In the genomic region with DNA sequence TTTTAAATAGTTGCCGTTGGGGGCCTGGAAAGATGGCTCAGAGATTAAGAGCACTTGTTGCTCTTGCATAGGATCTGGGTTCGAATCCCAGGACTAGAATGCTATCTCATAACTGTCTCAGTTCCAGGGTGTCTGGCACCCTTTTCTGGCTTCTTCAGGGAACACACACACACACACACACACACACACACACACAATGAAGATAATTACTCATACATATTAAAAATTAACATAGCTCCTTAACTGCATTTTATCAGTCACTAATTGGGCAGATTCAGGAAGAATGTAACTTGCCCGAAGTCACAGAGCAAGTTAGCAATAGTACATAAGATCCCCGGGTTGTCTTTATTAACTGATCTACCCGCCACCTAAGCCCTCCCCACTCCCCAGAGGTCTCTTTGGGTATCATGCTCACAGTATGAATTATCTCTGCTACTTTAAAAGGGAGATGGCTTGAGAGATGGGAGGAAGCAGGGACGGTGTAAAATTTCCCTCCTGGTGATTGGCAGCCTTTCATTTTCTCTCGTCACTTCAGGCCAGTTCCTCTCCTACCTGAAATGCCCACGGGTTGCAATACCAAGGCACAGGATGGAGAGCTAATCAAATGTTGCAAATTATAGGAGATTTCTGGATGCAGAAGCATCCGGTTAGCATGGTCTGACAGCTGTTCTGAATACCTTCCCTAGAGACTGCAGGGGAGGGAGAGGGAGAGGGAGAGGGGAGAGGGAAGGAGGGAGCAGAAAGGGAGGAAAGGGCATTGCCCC, we compare ENCODE assay signal across 12 mouse cellular contexts.
DNase-seq lines count a peak whose midpoint lies in the region; ATAC-seq and TF ChIP-seq lines count a peak whose summit lies in the region.
"Had no signal": no experiment of that assay in that cellular context is flagged by ENCODE, and none has a peak within 500 bp of the region (broad histone marks: within the 10 kb centered on the region; RNA-seq: fewer than 3 reads in every experiment).

No protein-coding gene starts in this region.

- no peaks in the 10 kb centered on the region for H3K27me3 ChIP-seq in heart, postnatal 0 days (ENCODE audit: control insufficient read depth, insufficient read depth, low read length)
- H3K27me3 ChIP-seq in heart, embryonic 11.5 days (ENCODE audit: control insufficient read depth, insufficient read depth, low read length): no peaks in the 10 kb centered on the region
- H3K27me3 ChIP-seq in forebrain, embryonic 15.5 days: no peaks in the 10 kb centered on the region
- H3K27me3 ChIP-seq in midbrain, embryonic 14.5 days (ENCODE audit: control insufficient read depth, insufficient read depth, low read length): 0 out of 2 replicates have a peak, but pooled peaks cover 5% of the 10 kb centered on the region
- H3K27me3 ChIP-seq: heart, embryonic 12.5 days had no signal

- H3K9ac ChIP-seq in heart, postnatal 0 days (replicated peaks; ENCODE audit: low read depth, low read length): no peak overlapping the region
- H3K9ac ChIP-seq in heart, embryonic 11.5 days (ENCODE audit: low read depth, low read length): no peak overlapping the region
- no peak overlapping the region for H3K9ac ChIP-seq in forebrain, embryonic 15.5 days (replicated peaks)
- H3K9ac ChIP-seq in midbrain, embryonic 14.5 days (replicated peaks; ENCODE audit: low read length): no peak overlapping the region
- H3K9ac ChIP-seq: heart, embryonic 12.5 days had no signal

- no peaks in the 10 kb centered on the region for H3K9me3 ChIP-seq in heart, postnatal 0 days (replicated peaks; ENCODE audit: control insufficient read depth, low read length)
- H3K9me3 ChIP-seq in heart, embryonic 11.5 days (replicated peaks; ENCODE audit: control insufficient read depth, low read length): no peaks in the 10 kb centered on the region
- H3K9me3 ChIP-seq in forebrain, embryonic 15.5 days: no peaks in the 10 kb centered on the region
- H3K9me3 ChIP-seq in midbrain, embryonic 14.5 days (ENCODE audit: control insufficient read depth, low read length): no peaks in the 10 kb centered on the region
- H3K9me3 ChIP-seq: heart, embryonic 12.5 days; limb, embryonic 10.5 days had no signal

- no peak for TF ChIP-seq EP300 in heart, postnatal 0 days (IDR thresholded peaks at IDR 0.05; ENCODE audit: low read depth)

- no peak overlapping the region for H3K4me3 ChIP-seq in heart, postnatal 0 days (ENCODE audit: low read depth, low read length)
- no peak overlapping the region for H3K4me3 ChIP-seq in heart, embryonic 11.5 days (ENCODE audit: low read depth, low read length)
- H3K4me3 ChIP-seq in forebrain, embryonic 15.5 days: no peak overlapping the region
- no peak overlapping the region for H3K4me3 ChIP-seq in midbrain, embryonic 14.5 days (replicated peaks; ENCODE audit: low read depth, low read length)
- H3K4me3 ChIP-seq: heart, embryonic 12.5 days; limb, embryonic 10.5 days had no signal

- no peak overlapping the region for H3K4me2 ChIP-seq in heart, postnatal 0 days (ENCODE audit: low read depth, low read length)
- no peak overlapping the region for H3K4me2 ChIP-seq in heart, embryonic 11.5 days
- no peak overlapping the region for H3K4me2 ChIP-seq in forebrain, embryonic 15.5 days (replicated peaks)
- peak overlapping the region; percentile 13; the same call in 1 of the 2 replicates for H3K4me2 ChIP-seq in midbrain, embryonic 14.5 days (ENCODE audit: low read length)
- H3K4me2 ChIP-seq: heart, embryonic 12.5 days had no signal

- H3K27ac ChIP-seq in heart, postnatal 0 days (ENCODE audit: low read depth): 0 out of 2 replicates have a peak overlapping the region, but pooled peaks have one; percentile 11
- no peak overlapping the region for H3K27ac ChIP-seq in heart, embryonic 11.5 days (ENCODE audit: low read depth, low read length)
- H3K27ac ChIP-seq in forebrain, embryonic 15.5 days (replicated peaks): peak overlapping the region; percentile 81
- peak overlapping the region; percentile 39; the same call in 1 of the 2 replicates for H3K27ac ChIP-seq in midbrain, embryonic 14.5 days (replicated peaks; ENCODE audit: low read depth, low read length)
- H3K27ac ChIP-seq: limb, embryonic 10.5 days had no signal

- H3K36me3 ChIP-seq in heart, postnatal 0 days (replicated peaks; ENCODE audit: control insufficient read depth, insufficient read depth, low read length): no peaks in the 10 kb centered on the region
- H3K36me3 ChIP-seq in heart, embryonic 11.5 days (ENCODE audit: control insufficient read depth, insufficient read depth, low read length): no peaks in the 10 kb centered on the region
- H3K36me3 ChIP-seq in forebrain, embryonic 15.5 days: no peaks in the 10 kb centered on the region
- H3K36me3 ChIP-seq in midbrain, embryonic 14.5 days (ENCODE audit: control insufficient read depth, insufficient read depth, low read length): no peaks in the 10 kb centered on the region
- H3K36me3 ChIP-seq: heart, embryonic 12.5 days; limb, embryonic 10.5 days had no signal

- DNase-seq in heart, postnatal 0 days (ENCODE audit: low spot score): no peak
- DNase-seq in cerebellum, adult 8-10 months: peak; percentile 64
- peak; percentile 70 for DNase-seq in midbrain, embryonic 14.5 days
- DNase-seq in Muller cell, postnatal 12 days (ENCODE audit: inconsistent ontology term): no peak
- DNase-seq in layer of hippocampus, adult 11-12 months (ENCODE audit: low spot score): no peak
- no peak for DNase-seq in spleen, postnatal 10 days (ENCODE audit: low spot score in 2 of 2)
- DNase-seq: lung, adult 2 months; right cerebral cortex, postnatal 4 days had no signal

- 58% methylated on average over 9 of the region's 9 CpGs for WGBS in heart, postnatal 0 days
- WGBS in heart, embryonic 11.5 days (ENCODE audit: insufficient replicate concordance): 55% methylated on average over 9 of the region's 9 CpGs
- 28% methylated on average over 9 of the region's 9 CpGs for WGBS in forebrain, embryonic 15.5 days
- 26% methylated on average over 9 of the region's 9 CpGs for WGBS in midbrain, embryonic 14.5 days

- no peak for TF ChIP-seq CTCF in heart, postnatal 0 days (IDR thresholded peaks at IDR 0.05; ENCODE audit: low read depth)

- H3K4me1 ChIP-seq in heart, postnatal 0 days (ENCODE audit: control insufficient read depth, insufficient read depth): peaks cover 24% of the 10 kb centered on the region
- H3K4me1 ChIP-seq in heart, embryonic 11.5 days (ENCODE audit: control insufficient read depth, insufficient read depth, low read length): peaks cover 13% of the 10 kb centered on the region
- H3K4me1 ChIP-seq in forebrain, embryonic 15.5 days: peaks cover 27% of the 10 kb centered on the region
- peaks cover 16% of the 10 kb centered on the region for H3K4me1 ChIP-seq in midbrain, embryonic 14.5 days (ENCODE audit: control insufficient read depth, insufficient read depth, low read length)

- ATAC-seq in heart, postnatal 0 days (ENCODE audit: insufficient read depth, low read depth): no peak
- no peak for ATAC-seq in heart, embryonic 11.5 days (replicated peaks; ENCODE audit: insufficient number of reproducible peaks, low FRiP score, low TSS enrichment)
- peak; percentile 76 for ATAC-seq in forebrain, embryonic 15.5 days (replicated peaks)
- peak; percentile 24; the same call in 1 of the 2 replicates for ATAC-seq in midbrain, embryonic 14.5 days (ENCODE audit: low FRiP score, low TSS enrichment)

Comparison
In these comparisons a context has a peak if more than half of its experiments do, and no peak if none do; other contexts are left out.
1. ATAC-seq: peak in forebrain, embryonic 15.5 days (single experiment) and midbrain, embryonic 14.5 days (single experiment); none in heart, postnatal 0 days (single experiment) and heart, embryonic 11.5 days (single experiment).
2. DNase-seq: peak in cerebellum, adult 8-10 months (single experiment) and midbrain, embryonic 14.5 days (single experiment); none in heart, postnatal 0 days (single experiment), Muller cell, postnatal 12 days (single experiment), layer of hippocampus, adult 11-12 months (single experiment) and spleen, postnatal 10 days (0 of 2).